Mouse (Mus musculus) kidney, postnatal 10 days (tissue): ENCODE results near the gene Tnfsfm13.

Experiments
- DNase-seq: peaks from one replicate; pipeline ENCODE4 v3.0.0; 2021; ENCODE audit warnings: mixed read lengths

Gene Tnfsfm13

GRCm38 (mm10) chr11:69645860-69646259, 50.0 kb downstream of the Tnfsfm13 start:
- no peak for DNase-seq

GRCm38 (mm10) chr11:69635471-69635870, 60.4 kb downstream of the Tnfsfm13 start:
- DNase-seq, result no peak

GRCm38 (mm10) chr11:69633128-69633866, 62.6 kb downstream of the Tnfsfm13 start:
- peak; percentile 83 for DNase-seq
